Comparison of ENCODE assay signal across 13 mouse cellular contexts in genomic region chr9:32388120-32388519, GRCm38 (mm10). TPM values are rescaled to one million over a fixed set of nuclear protein-coding genes. Genes with fewer than 3 reads are reported as not detected.
A peak's percentile ranks its signal among the peaks of the same experiment; 100 is the strongest.
DNase-seq lines count a peak whose midpoint lies in the region; ATAC-seq and TF ChIP-seq lines count a peak whose summit lies in the region.
"Had no signal": no experiment of that assay in that cellular context is flagged by ENCODE, and none has a peak within 500 bp of the region (broad histone marks: within the 10 kb centered on the region; RNA-seq: fewer than 3 reads in every experiment).

No protein-coding gene starts in this region.

- H3K27ac ChIP-seq in intestine, postnatal 0 days (ENCODE audit: low read depth, low read length) = no peak overlapping the region
- H3K27ac ChIP-seq in intestine, embryonic 16.5 days (ENCODE audit: low read length) = no peak overlapping the region
- H3K27ac ChIP-seq in hindbrain, embryonic 16.5 days (ENCODE audit: low read depth, low read length) = no peak overlapping the region
- H3K27ac ChIP-seq: embryonic facial prominence, embryonic 15.5 days; heart, embryonic 10.5 days; liver, embryonic 13.5 days had no signal

- DNase-seq in CD4-positive helper T cell, adult 2 months (ENCODE audit: low read depth, low spot score) = peak; percentile 53
- DNase-seq in WW6 (ENCODE audit: low read depth, low spot score) = peak; percentile 24
- DNase-seq in naive thymus-derived CD4-positive, alpha-beta T cell, adult 2 months (ENCODE audit: low read depth) = peak; percentile 61
- DNase-seq in gastrocnemius, adult 8-10 months (ENCODE audit: low spot score in 2 of 2) = no peak
- no peak for DNase-seq in cerebellum, postnatal 10 days
- DNase-seq: adrenal gland, adult 8-10 months; liver, embryonic 13.5 days had no signal

- H3K4me1 ChIP-seq in intestine, postnatal 0 days (replicated peaks; ENCODE audit: control insufficient read depth, insufficient read depth, low read length) = no peaks in the 10 kb centered on the region
- no peaks in the 10 kb centered on the region for H3K4me1 ChIP-seq in intestine, embryonic 16.5 days (ENCODE audit: control insufficient read depth, insufficient read depth, low read length)
- no peaks in the 10 kb centered on the region for H3K4me1 ChIP-seq in hindbrain, embryonic 16.5 days (ENCODE audit: control insufficient read depth, insufficient read depth, low read depth, low read length)
- H3K4me1 ChIP-seq: embryonic facial prominence, embryonic 15.5 days had no signal

- 93% methylated on average over 1 of the region's 1 CpGs for WGBS in intestine, postnatal 0 days
- 93% methylated on average over 1 of the region's 1 CpGs for WGBS in intestine, embryonic 16.5 days
- 97% methylated on average over 1 of the region's 1 CpGs for WGBS in hindbrain, embryonic 16.5 days

- no peak overlapping the region for H3K4me2 ChIP-seq in intestine, postnatal 0 days (replicated peaks; ENCODE audit: low read depth)
- H3K4me2 ChIP-seq in intestine, embryonic 16.5 days (ENCODE audit: low read depth, low read length) = no peak overlapping the region
- H3K4me2 ChIP-seq in hindbrain, embryonic 16.5 days (ENCODE audit: low read length) = no peak overlapping the region
- H3K4me2 ChIP-seq: embryonic facial prominence, embryonic 15.5 days; liver, embryonic 13.5 days had no signal

- H3K36me3 ChIP-seq in intestine, postnatal 0 days (ENCODE audit: control insufficient read depth, insufficient read depth) = no peaks in the 10 kb centered on the region
- no peaks in the 10 kb centered on the region for H3K36me3 ChIP-seq in intestine, embryonic 16.5 days (ENCODE audit: control insufficient read depth, insufficient read depth, low read length)
- no peaks in the 10 kb centered on the region for H3K36me3 ChIP-seq in hindbrain, embryonic 16.5 days (ENCODE audit: control insufficient read depth, insufficient read depth, low read length)
- H3K36me3 ChIP-seq: embryonic facial prominence, embryonic 15.5 days; heart, embryonic 10.5 days; liver, embryonic 13.5 days had no signal

- H3K9me3 ChIP-seq in intestine, postnatal 0 days (ENCODE audit: control insufficient read depth) = no peaks in the 10 kb centered on the region
- no peaks in the 10 kb centered on the region for H3K9me3 ChIP-seq in intestine, embryonic 16.5 days (ENCODE audit: control insufficient read depth, low read length)
- H3K9me3 ChIP-seq in hindbrain, embryonic 16.5 days (ENCODE audit: control insufficient read depth, low read length) = no peaks in the 10 kb centered on the region
- H3K9me3 ChIP-seq: embryonic facial prominence, embryonic 15.5 days; heart, embryonic 10.5 days; liver, embryonic 13.5 days had no signal

- peak; percentile 71 for TF ChIP-seq CTCF in intestine, postnatal 0 days (IDR thresholded peaks at IDR 0.05; ENCODE audit: low read depth)

- no peaks in the 10 kb centered on the region for H3K27me3 ChIP-seq in intestine, postnatal 0 days (replicated peaks; ENCODE audit: control insufficient read depth, insufficient read depth, low read length)
- H3K27me3 ChIP-seq in intestine, embryonic 16.5 days (replicated peaks; ENCODE audit: control insufficient read depth, insufficient read depth, low read length) = no peaks in the 10 kb centered on the region; the same call in 1 of the 2 replicates
- H3K27me3 ChIP-seq in hindbrain, embryonic 16.5 days (replicated peaks; ENCODE audit: control insufficient read depth, insufficient read depth, low read length) = no peaks in the 10 kb centered on the region
- H3K27me3 ChIP-seq: embryonic facial prominence, embryonic 15.5 days; liver, embryonic 13.5 days had no signal

- H3K4me3 ChIP-seq in intestine, postnatal 0 days (ENCODE audit: low read depth, low read length) = no peak overlapping the region
- H3K4me3 ChIP-seq in intestine, embryonic 16.5 days (ENCODE audit: low read length) = no peak overlapping the region
- H3K4me3 ChIP-seq in hindbrain, embryonic 16.5 days (ENCODE audit: low read length) = no peak overlapping the region
- H3K4me3 ChIP-seq: embryonic facial prominence, embryonic 15.5 days; heart, embryonic 10.5 days; liver, embryonic 13.5 days had no signal

- no peak for ATAC-seq in intestine, postnatal 0 days
- no peak for ATAC-seq in intestine, embryonic 16.5 days
- ATAC-seq in hindbrain, embryonic 16.5 days = no peak

- no peak overlapping the region for H3K9ac ChIP-seq in intestine, postnatal 0 days (ENCODE audit: low read depth, low read length)
- no peak overlapping the region for H3K9ac ChIP-seq in intestine, embryonic 16.5 days (ENCODE audit: low read depth, low read length)
- H3K9ac ChIP-seq in hindbrain, embryonic 16.5 days (ENCODE audit: low read depth, low read length) = no peak overlapping the region
- H3K9ac ChIP-seq: embryonic facial prominence, embryonic 15.5 days; liver, embryonic 13.5 days had no signal

RNA-seq across cellular contexts. Expression of gene Kcnj1, which starts 15.8 kb away (rescaled TPM):
- polyA plus RNA-seq in intestine, postnatal 0 days (2015; fragmentation: Nextera tagmentation; extraction: Ambion mirVana) = not detected in 2 replicates
- polyA plus RNA-seq in intestine, embryonic 16.5 days (2015; fragmentation: Nextera tagmentation; extraction: Ambion mirVana) = not detected in 2 replicates
- total RNA-seq in gastrocnemius, adult 8-10 months (2022) = not detected
- polyA plus RNA-seq in hindbrain, embryonic 16.5 days (2015; fragmentation: Nextera tagmentation; extraction: Ambion mirVana) = not detected in 2 replicates
- total RNA-seq: adrenal gland, adult 8-10 months had no signal
- polyA plus RNA-seq: heart, embryonic 10.5 days; liver, embryonic 13.5 days; neural tube, embryonic 11.5 days had no signal

RNA-seq across cellular contexts. Expression of gene Kcnj5, which starts 44.0 kb away (rescaled TPM):
- polyA plus RNA-seq in intestine, postnatal 0 days (2015; fragmentation: Nextera tagmentation; extraction: Ambion mirVana) = 0.07 and 0.13 TPM in 2 replicates
- polyA plus RNA-seq in intestine, embryonic 16.5 days (2015; fragmentation: Nextera tagmentation; extraction: Ambion mirVana) = 0.09 and 0.15 TPM in 2 replicates
- not detected for total RNA-seq in gastrocnemius, adult 8-10 months (2022)
- 0.58 and 0.86 TPM in 2 replicates for polyA plus RNA-seq in hindbrain, embryonic 16.5 days (2015; fragmentation: Nextera tagmentation; extraction: Ambion mirVana)

Comparison
In these comparisons a context has a peak if more than half of its experiments do, and no peak if none do; other contexts are left out.
1. DNase-seq: peak in CD4-positive helper T cell, adult 2 months (single experiment), WW6 (single experiment) and naive thymus-derived CD4-positive, alpha-beta T cell, adult 2 months (single experiment); none in gastrocnemius, adult 8-10 months (0 of 2) and cerebellum, postnatal 10 days (0 of 2).